In genomic region chr13:39334874-39335273, GRCm38 (mm10) we compare ENCODE assay signal across 18 mouse cellular contexts.
"Had no signal": no experiment of that assay in that cellular context is flagged by ENCODE, and none has a peak within 500 bp of the region (broad histone marks: within the 10 kb centered on the region; RNA-seq: fewer than 3 reads in every experiment).

No protein-coding gene starts in this region.

- DNase-seq: liver, postnatal 0 days; lung, adult 2 months; lung, postnatal 14 days; lung, postnatal 36 days; right cerebral cortex, postnatal 25 days; thymus, adult 2 months; thymus, postnatal 14 days; thymus, postnatal 36 days had no signal

- H3K27ac ChIP-seq: lung, embryonic 15.5 days; macrophage; midbrain, embryonic 13.5 days; midbrain, embryonic 15.5 days; neural tube, embryonic 12.5 days; stomach, embryonic 15.5 days; stomach, postnatal 0 days had no signal

- H3K4me3 ChIP-seq: lung, embryonic 15.5 days; megakaryocyte, embryonic 14.5 days; midbrain, embryonic 13.5 days; midbrain, embryonic 15.5 days; neural tube, embryonic 12.5 days; stomach, embryonic 15.5 days had no signal

- H3K4me2 ChIP-seq: lung, embryonic 15.5 days; midbrain, embryonic 11.5 days; midbrain, embryonic 13.5 days; midbrain, embryonic 15.5 days; neural tube, embryonic 12.5 days; stomach, embryonic 15.5 days had no signal

- ATAC-seq: liver, postnatal 0 days; lung, postnatal 0 days; midbrain, embryonic 13.5 days; midbrain, embryonic 15.5 days had no signal

- H3K4me1 ChIP-seq: lung, embryonic 15.5 days; megakaryocyte, embryonic 14.5 days; midbrain, embryonic 13.5 days; midbrain, embryonic 15.5 days; neural tube, embryonic 12.5 days; stomach, embryonic 15.5 days had no signal

- H3K36me3 ChIP-seq: lung, embryonic 15.5 days; midbrain, embryonic 13.5 days; midbrain, embryonic 15.5 days; neural tube, embryonic 12.5 days; stomach, embryonic 15.5 days had no signal

- H3K9me3 ChIP-seq: lung, embryonic 15.5 days; midbrain, embryonic 13.5 days; midbrain, embryonic 15.5 days; neural tube, embryonic 12.5 days; stomach, embryonic 15.5 days had no signal

- H3K9ac ChIP-seq: liver, postnatal 0 days; lung, embryonic 15.5 days; midbrain, embryonic 13.5 days; midbrain, embryonic 15.5 days; neural tube, embryonic 12.5 days; stomach, embryonic 15.5 days had no signal

- H3K27me3 ChIP-seq: lung, embryonic 15.5 days; megakaryocyte, embryonic 14.5 days; midbrain, embryonic 13.5 days; midbrain, embryonic 15.5 days; neural tube, embryonic 12.5 days; stomach, embryonic 15.5 days had no signal
